Mouse (Mus musculus) heart, embryonic 12.5 days (tissue): ENCODE measurements around the gene Tmcc3. TPM values are rescaled to one million over a fixed set of nuclear protein-coding genes. Genes with fewer than 3 reads are reported as not detected.

Experiments
- ATAC-seq: fragments of 200-750 bp; cut with Nextera tagmentation; 2 replicates; pipeline ENCODE4 v1.8.0; 2017; ENCODE audit warnings: moderate TSS enrichment, moderate library complexity; ENCODE audit not compliant: insufficient number of reproducible peaks, low FRiP score
- H3K27ac ChIP-seq: fragments of 300-500 bp; sonication (generic); 2 replicates; pipeline ENCODE4 v1.5.1; 2016; ENCODE audit warnings: mild to moderate bottlenecking, moderate library complexity; ENCODE audit not compliant: poor library complexity, severe bottlenecking
- H3K27me3 ChIP-seq: fragments of 300-500 bp; sonication (generic); replicated peaks from 2 replicates; pipeline ENCODE4 v1.6.1; 2016; ENCODE audit warnings: mild to moderate bottlenecking, moderate library complexity
- H3K36me3 ChIP-seq: fragments of 300-500 bp; sonication (generic); 2 replicates; pipeline ENCODE4 v1.6.1; 2016; ENCODE audit warnings: mild to moderate bottlenecking, moderate library complexity
- H3K4me1 ChIP-seq: fragments of 300-500 bp; sonication (generic); replicated peaks from 2 replicates; pipeline ENCODE4 v1.6.1; 2016; ENCODE audit warnings: mild to moderate bottlenecking
- H3K4me2 ChIP-seq: fragments of 300-500 bp; sonication (generic); 2 replicates; pipeline ENCODE4 v1.6.1; 2016; ENCODE audit warnings: mild to moderate bottlenecking, moderate library complexity
- H3K4me3 ChIP-seq: fragments of 300-500 bp; sonication (generic); 2 replicates; pipeline ENCODE4 v1.5.1; 2016; ENCODE audit warnings: mild to moderate bottlenecking
- H3K9ac ChIP-seq: fragments of 300-500 bp; sonication (generic); 2 replicates; pipeline ENCODE4 v1.6.1; 2016; ENCODE audit warnings: mild to moderate bottlenecking, moderate library complexity
- H3K9me3 ChIP-seq: fragments of 300-500 bp; sonication (generic); replicated peaks from 2 replicates; pipeline ENCODE4 v1.6.1; 2016; ENCODE audit warnings: mild to moderate bottlenecking, moderate library complexity
- WGBS: fragments of 180-500 bp; shearing (Covaris S2); methylation state at CpG from one replicate; pipeline ENCODE4 v1.1.7; 2016; 5-methylcytosine and 5-hydroxymethylcytosine counted together
- polyA plus RNA-seq: library from polyadenylated mRNA; unstranded; fragments of >200 nt; fragmentation: Nextera tagmentation; extraction: Ambion mirVana; gene quantifications from 2 replicates; pipeline ENCODE4 v1.2.1, GENCODE M21; 2016

Gene Tmcc3
- polyA plus RNA-seq, 1 experiment from 2014 or later = 10.2 TPM

DNA sequence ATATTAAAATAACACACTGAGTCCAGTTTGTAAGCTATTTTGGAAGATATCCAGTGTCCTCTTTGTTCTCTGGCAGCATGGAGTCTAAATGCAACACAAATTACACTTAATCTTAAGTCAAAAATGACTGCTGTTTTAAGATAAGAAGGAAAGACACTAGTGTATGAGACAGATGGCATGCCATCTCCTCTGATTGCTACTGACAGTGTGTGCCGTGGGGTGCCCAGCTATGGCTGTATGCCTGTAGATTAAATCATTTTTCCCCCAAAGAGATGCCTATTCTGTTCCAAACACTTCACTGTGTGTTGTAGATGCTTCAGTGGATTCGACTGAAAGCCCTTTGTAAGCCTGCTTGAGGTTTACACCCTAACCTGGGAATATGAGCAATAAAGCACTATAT, 59.5 kb downstream of the Tmcc3 start:
- no peak overlapping the region for H3K4me3 ChIP-seq
- H3K4me1 ChIP-seq = no peaks in the 10 kb centered on the region
- no peak overlapping the region for H3K4me2 ChIP-seq
- H3K36me3 ChIP-seq = no peaks in the 10 kb centered on the region
- no peak overlapping the region for H3K27ac ChIP-seq
- no peak for ATAC-seq
- no peak overlapping the region for H3K9ac ChIP-seq
- no peaks in the 10 kb centered on the region for H3K27me3 ChIP-seq
- H3K9me3 ChIP-seq = peaks cover 3% of the 10 kb centered on the region
- WGBS = 60% methylated on average over 2 of the region's 2 CpGs

DNA sequence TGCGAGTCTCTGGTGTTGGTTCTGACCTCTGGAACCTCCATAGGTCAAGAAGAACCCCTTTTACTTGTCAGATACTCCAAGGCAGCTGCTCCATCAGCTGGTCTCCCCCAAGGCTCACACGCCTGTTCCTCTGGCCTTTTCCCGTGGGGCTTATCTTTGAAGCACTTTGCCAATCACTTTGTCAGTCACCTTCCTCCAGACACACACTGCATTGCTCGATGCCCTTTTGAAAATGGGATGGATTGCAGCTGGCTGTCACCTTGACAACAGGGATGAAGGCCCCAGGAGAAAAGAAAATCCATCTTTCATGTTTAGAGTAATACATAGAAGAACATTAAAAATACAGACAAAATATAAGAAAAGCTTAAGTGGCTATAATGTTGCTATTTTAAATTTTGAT, 65.2 kb downstream of the Tmcc3 start:
- peaks cover 3% of the 10 kb centered on the region; the same call in 1 of the 2 replicates for H3K9me3 ChIP-seq
- H3K27me3 ChIP-seq = no peaks in the 10 kb centered on the region
- no peak overlapping the region for H3K27ac ChIP-seq
- H3K36me3 ChIP-seq = no peaks in the 10 kb centered on the region
- no peak overlapping the region for H3K4me3 ChIP-seq
- peaks cover 13% of the 10 kb centered on the region for H3K4me1 ChIP-seq
- 16% methylated on average over 4 of the region's 4 CpGs for WGBS
- ATAC-seq = no peak
- H3K4me2 ChIP-seq = no peak overlapping the region
- no peak overlapping the region for H3K9ac ChIP-seq

DNA sequence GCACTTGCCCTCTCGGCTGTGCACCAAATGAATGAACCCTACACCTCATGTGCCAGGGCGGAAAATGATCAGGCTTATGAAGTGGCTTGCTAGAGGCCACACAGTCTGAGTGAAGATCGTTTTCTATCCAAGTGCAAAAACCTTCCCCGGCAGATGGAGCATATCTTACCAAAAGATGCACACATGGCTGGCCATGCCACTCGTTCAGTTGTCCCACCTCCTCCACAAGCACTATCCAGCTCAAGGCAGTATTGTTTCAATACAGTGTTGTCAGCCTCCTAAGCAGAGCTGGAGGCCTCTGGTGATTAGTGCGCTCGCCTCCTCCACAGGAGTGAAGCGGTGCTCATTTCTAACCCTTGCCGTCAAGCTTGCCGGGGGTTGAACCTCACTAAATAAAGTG, 66.1 kb downstream of the Tmcc3 start:
- peaks cover 3% of the 10 kb centered on the region; the same call in 1 of the 2 replicates for H3K9me3 ChIP-seq
- H3K36me3 ChIP-seq = no peaks in the 10 kb centered on the region
- no peak overlapping the region for H3K4me3 ChIP-seq
- peak overlapping the region; percentile 13; the same call in 1 of the 2 replicates for H3K4me2 ChIP-seq
- H3K9ac ChIP-seq = no peak overlapping the region
- peaks cover 13% of the 10 kb centered on the region for H3K4me1 ChIP-seq
- WGBS = 72% methylated on average over 10 of the region's 10 CpGs
- H3K27me3 ChIP-seq = no peaks in the 10 kb centered on the region
- no peak overlapping the region for H3K27ac ChIP-seq
- no peak for ATAC-seq

DNA sequence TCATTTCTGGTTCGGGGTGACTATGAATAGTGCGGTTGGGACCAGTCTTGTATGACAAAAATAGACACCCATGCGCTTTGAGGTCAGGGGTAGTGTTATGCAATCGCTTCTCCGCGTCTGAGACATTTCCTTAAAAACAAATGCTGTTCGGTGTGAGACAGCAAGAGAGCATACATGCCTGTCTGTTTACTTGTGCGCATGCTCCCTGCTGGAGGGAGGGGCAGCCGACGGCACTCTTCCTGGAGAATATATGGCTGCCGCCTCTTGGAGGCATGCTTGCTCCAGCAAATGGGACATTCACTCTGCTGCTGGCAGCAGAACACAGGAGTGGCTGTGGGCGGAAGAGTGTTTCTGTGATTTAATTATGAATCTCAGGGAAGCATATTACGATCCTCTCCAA, 66.6 kb downstream of the Tmcc3 start:
- peaks cover 13% of the 10 kb centered on the region for H3K4me1 ChIP-seq
- no peaks in the 10 kb centered on the region for H3K36me3 ChIP-seq
- no peak overlapping the region for H3K4me3 ChIP-seq
- ATAC-seq = no peak
- H3K27me3 ChIP-seq = no peaks in the 10 kb centered on the region
- peaks cover 3% of the 10 kb centered on the region; the same call in 1 of the 2 replicates for H3K9me3 ChIP-seq
- H3K4me2 ChIP-seq = peak overlapping the region; percentile 13; the same call in 1 of the 2 replicates
- H3K9ac ChIP-seq = no peak overlapping the region
- H3K27ac ChIP-seq = no peak overlapping the region
- WGBS = 53% methylated on average over 13 of the region's 13 CpGs

DNA sequence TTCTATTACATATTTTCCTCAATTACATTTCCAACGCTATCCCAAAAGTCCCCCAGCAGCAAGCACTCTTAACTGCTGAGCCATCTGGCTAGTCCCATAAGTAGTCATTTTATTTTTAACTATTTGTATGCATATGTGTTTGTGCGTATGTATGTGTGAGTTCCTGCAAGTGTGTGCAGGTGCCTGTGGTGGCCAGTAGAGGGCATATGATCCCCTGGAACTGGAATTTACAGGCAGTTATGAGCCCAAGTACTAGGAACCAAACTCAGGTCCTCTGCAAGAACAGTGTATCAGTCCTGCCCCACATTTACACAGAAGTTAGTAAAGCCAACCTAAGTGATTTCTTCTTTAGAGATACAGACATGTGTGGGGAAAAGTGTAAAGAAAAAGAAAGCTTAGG, 68.3 kb downstream of the Tmcc3 start:
- no peaks in the 10 kb centered on the region for H3K36me3 ChIP-seq
- no peaks in the 10 kb centered on the region for H3K27me3 ChIP-seq
- H3K4me3 ChIP-seq = no peak overlapping the region
- no peak for ATAC-seq
- peaks cover 10% of the 10 kb centered on the region for H3K9me3 ChIP-seq
- no peak overlapping the region for H3K9ac ChIP-seq
- no peak overlapping the region for H3K27ac ChIP-seq
- peaks cover 13% of the 10 kb centered on the region for H3K4me1 ChIP-seq
- no peak overlapping the region for H3K4me2 ChIP-seq
- 83% methylated on average over 2 of the region's 2 CpGs for WGBS

DNA sequence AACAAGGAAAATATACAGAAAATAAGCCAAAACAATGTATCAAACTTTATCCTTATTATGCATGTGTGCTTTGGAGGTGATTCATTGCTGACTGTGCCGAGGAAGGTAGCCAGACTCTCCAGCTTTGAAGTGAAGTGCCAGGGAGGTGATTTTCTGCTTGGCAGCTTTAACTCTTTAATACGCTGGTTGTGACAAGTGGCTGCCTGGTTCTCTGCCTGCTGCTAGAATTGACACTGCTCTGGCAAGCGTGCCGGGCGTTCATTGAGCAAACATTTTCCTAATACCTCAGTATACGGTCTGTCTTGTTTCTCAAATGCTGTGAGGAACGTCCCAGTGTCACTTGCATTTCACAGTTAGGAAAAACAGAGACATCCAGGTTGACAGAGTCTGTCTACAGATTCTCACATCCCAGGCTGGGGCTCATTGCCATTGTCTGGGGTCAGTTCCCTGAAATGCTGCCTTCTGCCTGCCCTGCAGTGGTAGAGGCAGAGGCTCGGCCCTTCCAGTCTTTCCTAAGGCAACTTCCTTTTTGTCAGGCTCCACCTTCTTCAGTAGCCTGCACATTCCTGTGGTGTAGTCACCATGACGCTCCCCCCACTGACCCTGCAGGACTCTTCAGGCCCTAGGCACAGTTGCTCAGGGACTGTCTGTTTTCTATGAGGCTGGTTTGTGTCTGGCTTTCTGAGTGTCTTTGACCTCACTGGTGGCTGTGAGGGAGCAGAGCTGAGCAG, 69.1 kb downstream of the Tmcc3 start:
- Histone ChIP-seq H3K4me3 (no peak overlapping the region), H3K9me3 (peaks cover 17% of the 10 kb centered on the region), H3K4me2 (no peak overlapping the region), H3K9ac (no peak overlapping the region), H3K4me1 (peaks cover 13% of the 10 kb centered on the region), H3K27me3 (no peaks in the 10 kb centered on the region), H3K36me3 (no peaks in the 10 kb centered on the region), H3K27ac (no peak overlapping the region)
- 66% methylated on average over 9 of the region's 9 CpGs for WGBS
- ATAC-seq = no peak

DNA sequence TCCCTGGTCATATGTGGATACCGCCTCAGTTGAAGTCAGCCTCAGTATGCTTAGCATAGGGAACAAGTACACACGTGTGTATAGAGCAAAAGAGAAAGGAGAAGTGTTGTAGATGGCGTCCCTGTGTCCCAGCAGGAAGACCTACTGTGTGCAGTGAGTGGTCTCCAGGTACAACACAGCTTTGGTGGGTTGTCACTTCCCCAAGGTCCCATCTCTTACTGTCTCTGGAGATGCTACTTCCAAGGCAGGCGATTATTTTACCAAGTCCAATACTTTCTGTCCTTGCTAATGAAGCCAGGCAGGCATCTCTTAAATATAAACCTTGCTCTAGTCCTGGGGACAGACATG, 69.6 kb downstream of the Tmcc3 start:
- Histone ChIP-seq H3K4me1 (peaks cover 13% of the 10 kb centered on the region), H3K9me3 (peaks cover 20% of the 10 kb centered on the region), H3K27ac (no peak overlapping the region), H3K36me3 (no peaks in the 10 kb centered on the region), H3K4me2 (no peak overlapping the region), H3K4me3 (no peak overlapping the region), H3K9ac (no peak overlapping the region), H3K27me3 (no peaks in the 10 kb centered on the region)
- WGBS = 80% methylated on average over 4 of the region's 4 CpGs
- ATAC-seq = no peak

DNA sequence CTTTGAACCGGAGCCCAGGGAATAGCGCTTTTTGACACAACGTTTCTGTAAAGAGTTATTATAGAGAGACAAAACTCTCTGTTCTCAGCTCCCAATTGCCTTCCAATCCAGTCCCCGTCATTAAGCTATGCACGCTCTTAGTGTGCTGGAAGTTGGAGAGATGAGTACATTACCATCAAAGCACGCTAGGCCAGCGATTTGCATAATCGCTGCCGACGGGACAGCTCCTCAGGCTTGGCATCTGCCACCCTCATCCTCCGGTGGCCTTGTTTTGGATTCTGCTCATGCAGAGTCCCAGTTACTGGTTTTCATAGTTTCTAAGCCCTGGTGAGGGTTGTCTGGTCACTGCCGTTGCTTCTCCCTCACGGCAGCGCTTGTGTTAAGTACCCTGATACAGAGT, 70.9 kb downstream of the Tmcc3 start:
- Histone ChIP-seq H3K27ac (no peak overlapping the region), H3K4me2 (no peak overlapping the region), H3K27me3 (no peaks in the 10 kb centered on the region), H3K9ac (no peak overlapping the region), H3K9me3 (peaks cover 20% of the 10 kb centered on the region), H3K36me3 (no peaks in the 10 kb centered on the region), H3K4me3 (no peak overlapping the region), H3K4me1 (peaks cover 8% of the 10 kb centered on the region; the same call in 1 of the 2 replicates)
- WGBS = 85% methylated on average over 14 of the region's 14 CpGs
- ATAC-seq = no peak

DNA sequence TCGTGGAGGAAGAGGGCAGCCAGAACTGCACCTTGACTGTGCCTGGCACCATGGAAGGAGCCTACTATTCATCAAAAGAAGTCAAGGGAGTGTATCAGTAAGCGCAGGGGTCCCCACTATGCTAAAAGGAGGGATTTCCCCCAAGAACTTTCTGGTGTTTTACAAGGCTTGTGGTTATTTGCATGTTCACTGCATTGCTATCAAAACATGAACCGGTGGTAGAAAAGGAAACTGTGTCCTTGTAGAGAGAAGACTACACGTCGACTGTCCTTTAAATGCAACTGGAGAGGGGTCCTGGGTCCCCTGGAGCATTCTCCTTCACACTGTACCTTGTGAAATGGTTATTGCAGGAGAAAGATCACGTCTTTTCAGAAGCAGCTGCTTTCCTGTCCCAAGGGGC, 71.8 kb downstream of the Tmcc3 start:
- 81% methylated on average over 6 of the region's 6 CpGs for WGBS
- no peaks in the 10 kb centered on the region; the same call in 1 of the 2 replicates for H3K4me1 ChIP-seq

DNA sequence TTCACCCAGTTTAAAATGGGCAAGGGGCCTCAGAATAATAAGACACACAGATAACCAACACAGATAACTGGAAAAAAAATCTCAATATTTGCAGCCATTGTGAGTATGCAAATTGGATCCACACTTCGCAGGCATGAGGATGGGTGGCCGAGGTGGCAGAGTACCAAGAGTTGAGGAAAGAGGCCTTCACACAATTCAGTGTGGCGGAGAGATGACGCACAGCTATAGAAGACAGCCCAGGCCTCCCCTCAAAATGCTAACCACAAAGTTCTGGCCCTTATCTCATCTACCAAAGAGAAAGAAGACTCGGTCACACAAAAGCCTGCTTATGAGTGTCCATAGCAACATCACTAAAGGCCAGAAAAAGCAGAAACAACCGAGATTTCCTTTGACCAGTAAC, 77.5 kb downstream of the Tmcc3 start:
- Histone ChIP-seq H3K4me1 (no peaks in the 10 kb centered on the region), H3K9ac (no peak overlapping the region), H3K4me3 (no peak overlapping the region), H3K36me3 (no peaks in the 10 kb centered on the region), H3K27ac (no peak overlapping the region), H3K9me3 (peaks cover 25% of the 10 kb centered on the region), H3K27me3 (no peaks in the 10 kb centered on the region), H3K4me2 (no peak overlapping the region)
- no peak for ATAC-seq
- WGBS = 89% methylated on average over 6 of the region's 6 CpGs

More for the DNA sequence above, 71.8 kb downstream of the Tmcc3 start:
- Histone ChIP-seq H3K27me3 (no peaks in the 10 kb centered on the region), H3K9ac (no peak overlapping the region), H3K4me3 (no peak overlapping the region), H3K36me3 (no peaks in the 10 kb centered on the region), H3K4me2 (no peak overlapping the region), H3K27ac (no peak overlapping the region), H3K9me3 (peaks cover 20% of the 10 kb centered on the region)
- ATAC-seq = no peak

DNA sequence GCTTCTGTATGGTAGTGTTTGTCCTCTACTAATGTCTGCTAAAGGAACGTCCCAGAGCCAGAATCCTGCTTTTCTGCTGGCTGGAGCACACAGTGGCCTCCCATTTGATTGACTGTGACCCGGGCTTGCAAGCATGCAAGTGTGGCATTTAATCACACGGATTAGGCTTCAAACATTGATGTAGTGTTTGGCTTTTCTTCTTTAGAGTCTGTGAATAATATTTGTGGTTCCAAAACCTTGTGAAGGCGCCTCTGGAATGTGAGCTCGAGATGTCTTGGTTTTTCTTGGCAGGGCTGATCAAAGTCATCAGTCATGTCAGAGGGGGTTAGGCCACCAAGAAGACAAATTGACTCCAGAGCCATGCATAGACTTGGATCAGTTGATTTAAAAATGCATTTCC, 79.3 kb downstream of the Tmcc3 start:
- Histone ChIP-seq H3K27ac (no peak overlapping the region), H3K27me3 (no peaks in the 10 kb centered on the region), H3K9me3 (peaks cover 9% of the 10 kb centered on the region), H3K4me1 (no peaks in the 10 kb centered on the region), H3K4me3 (no peak overlapping the region), H3K4me2 (no peak overlapping the region), H3K9ac (no peak overlapping the region), H3K36me3 (no peaks in the 10 kb centered on the region)
- no peak for ATAC-seq
- 65% methylated on average over 5 of the region's 5 CpGs for WGBS

DNA sequence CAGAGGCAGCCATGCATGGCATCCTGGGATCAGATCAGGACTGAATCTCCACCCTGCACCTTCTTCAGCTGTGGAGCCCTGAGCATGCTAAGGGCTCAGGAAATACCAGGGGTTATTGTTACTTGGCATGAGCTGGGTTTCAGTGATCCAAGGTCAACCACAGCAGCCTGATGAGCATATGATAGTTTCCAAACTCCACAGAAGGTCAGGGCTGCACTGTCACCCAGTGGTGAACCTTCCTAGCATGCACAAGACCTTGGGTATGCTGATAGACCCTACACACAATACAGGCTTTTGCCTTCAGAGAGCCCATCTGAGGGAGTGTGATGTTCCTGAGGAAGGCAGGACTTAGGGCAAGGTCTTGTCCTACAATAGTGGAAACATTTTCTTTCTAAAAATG, 82.5 kb downstream of the Tmcc3 start:
- no peak for ATAC-seq

More for the DNA sequence above, 82.5 kb downstream of the Tmcc3 start:
- Histone ChIP-seq H3K9me3 (peaks cover 8% of the 10 kb centered on the region; the same call in 1 of the 2 replicates), H3K27me3 (no peaks in the 10 kb centered on the region), H3K4me1 (no peaks in the 10 kb centered on the region), H3K4me3 (no peak overlapping the region), H3K27ac (no peak overlapping the region), H3K36me3 (no peaks in the 10 kb centered on the region), H3K9ac (no peak overlapping the region), H3K4me2 (no peak overlapping the region)
